Mouse (Mus musculus): Measurements from ENCODE around the gene Lef1. TPM values are rescaled to one million over a fixed set of nuclear protein-coding genes. Genes with fewer than 3 reads are reported as not detected.

Lef1 gene
- polyA plus RNA-seq, 1 experiment from 2014 or later, result 0.25 TPM

DNA sequence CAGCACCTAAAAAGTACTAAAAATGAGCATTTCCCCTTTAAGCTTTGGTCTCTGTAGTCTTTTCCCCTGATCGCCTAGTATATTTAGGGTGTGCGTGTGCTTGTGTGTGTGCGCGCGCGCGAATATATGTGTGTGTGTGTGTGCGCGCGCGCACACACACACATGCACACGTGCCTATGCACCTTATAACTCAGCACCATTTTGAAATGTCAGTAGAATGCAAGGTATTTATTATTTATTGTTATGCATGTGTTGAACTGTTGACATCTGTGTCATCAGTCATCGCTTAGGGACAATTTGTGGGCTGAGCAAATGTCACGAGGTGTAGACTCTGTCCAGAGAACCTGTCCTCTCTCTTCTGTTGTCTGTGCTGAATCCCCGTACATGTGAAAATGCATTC lies 7.1 kb downstream of the Lef1 start:
- H3K9ac ChIP-seq (ENCODE audit: low read depth, low read length), result no peak overlapping the region
- no peak overlapping the region for H3K4me2 ChIP-seq (replicated peaks; ENCODE audit: low read depth)
- no peak overlapping the region for H3K4me3 ChIP-seq (ENCODE audit: low read depth, low read length)
- 0 out of 2 replicates have a peak, but pooled peaks cover under 1% of the 10 kb centered on the region for H3K4me1 ChIP-seq (replicated peaks; ENCODE audit: control insufficient read depth, insufficient read depth, low read length)
- no peaks in the 10 kb centered on the region for H3K9me3 ChIP-seq (ENCODE audit: control insufficient read depth)
- no peak overlapping the region for H3K27ac ChIP-seq (ENCODE audit: low read depth, low read length)
- no peak for TF ChIP-seq CTCF (IDR thresholded peaks at IDR 0.05; ENCODE audit: low read depth)
- 91% methylated on average over 15 of the region's 15 CpGs for WGBS
- no peaks in the 10 kb centered on the region for H3K36me3 ChIP-seq (ENCODE audit: control insufficient read depth, insufficient read depth)
- ATAC-seq, result no peak
- H3K27me3 ChIP-seq (replicated peaks; ENCODE audit: control insufficient read depth, insufficient read depth, low read length), result peaks cover 47% of the 10 kb centered on the region

- no peaks in the 10 kb centered on the region for H3K9me3 ChIP-seq (ENCODE audit: control insufficient read depth)
- no peak overlapping the region for H3K4me2 ChIP-seq (replicated peaks; ENCODE audit: low read depth)
- 68% methylated on average over 3 of the region's 3 CpGs for WGBS
- no peak overlapping the region for H3K4me3 ChIP-seq (ENCODE audit: low read depth, low read length)
- H3K27me3 ChIP-seq (replicated peaks; ENCODE audit: control insufficient read depth, insufficient read depth, low read length), result peaks cover 41% of the 10 kb centered on the region
- H3K4me1 ChIP-seq (replicated peaks; ENCODE audit: control insufficient read depth, insufficient read depth, low read length), result no peaks in the 10 kb centered on the region
- H3K9ac ChIP-seq (ENCODE audit: low read depth, low read length), result no peak overlapping the region
- H3K36me3 ChIP-seq (ENCODE audit: control insufficient read depth, insufficient read depth), result no peaks in the 10 kb centered on the region
- TF ChIP-seq CTCF (IDR thresholded peaks at IDR 0.05; ENCODE audit: low read depth), result no peak
- no peak overlapping the region for H3K27ac ChIP-seq (ENCODE audit: low read depth, low read length)
- ATAC-seq, result no peak
These were observed 7.6 kb downstream of the Lef1 start for GRCm38 (mm10) chr3:131117883-131118282.

DNA sequence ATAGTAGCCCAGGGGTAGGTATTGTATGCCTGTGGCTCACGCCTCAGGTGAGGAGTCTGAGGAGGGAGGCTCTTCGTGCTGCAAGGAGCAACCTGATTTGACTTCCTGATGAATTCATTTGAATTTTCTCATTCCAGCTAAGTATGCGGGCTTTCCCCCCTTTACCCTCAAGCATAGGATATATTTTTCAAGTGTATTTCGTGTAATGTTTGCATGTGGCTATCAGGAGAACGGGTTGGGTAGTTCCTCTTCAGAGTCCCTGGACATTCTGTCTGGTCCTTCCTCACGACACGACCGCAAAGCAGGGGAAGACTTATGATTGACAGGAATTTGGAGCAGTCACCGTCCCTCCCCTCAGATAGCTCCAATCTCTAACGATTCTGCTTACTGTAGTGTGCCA lies 9.2 kb downstream of the Lef1 start:
- WGBS, result 70% methylated on average over 10 of the region's 10 CpGs
- H3K9me3 ChIP-seq (ENCODE audit: control insufficient read depth), result no peaks in the 10 kb centered on the region
- H3K9ac ChIP-seq (ENCODE audit: low read depth, low read length), result no peak overlapping the region
- H3K27ac ChIP-seq (ENCODE audit: low read depth, low read length), result no peak overlapping the region
- H3K4me3 ChIP-seq (ENCODE audit: low read depth, low read length), result no peak overlapping the region
- no peak for ATAC-seq
- H3K4me1 ChIP-seq (replicated peaks; ENCODE audit: control insufficient read depth, insufficient read depth, low read length), result no peaks in the 10 kb centered on the region
- no peak overlapping the region for H3K4me2 ChIP-seq (replicated peaks; ENCODE audit: low read depth)
- no peak for TF ChIP-seq CTCF (IDR thresholded peaks at IDR 0.05; ENCODE audit: low read depth)
- peaks cover 26% of the 10 kb centered on the region for H3K27me3 ChIP-seq (replicated peaks; ENCODE audit: control insufficient read depth, insufficient read depth, low read length)
- no peaks in the 10 kb centered on the region for H3K36me3 ChIP-seq (ENCODE audit: control insufficient read depth, insufficient read depth)

DNA sequence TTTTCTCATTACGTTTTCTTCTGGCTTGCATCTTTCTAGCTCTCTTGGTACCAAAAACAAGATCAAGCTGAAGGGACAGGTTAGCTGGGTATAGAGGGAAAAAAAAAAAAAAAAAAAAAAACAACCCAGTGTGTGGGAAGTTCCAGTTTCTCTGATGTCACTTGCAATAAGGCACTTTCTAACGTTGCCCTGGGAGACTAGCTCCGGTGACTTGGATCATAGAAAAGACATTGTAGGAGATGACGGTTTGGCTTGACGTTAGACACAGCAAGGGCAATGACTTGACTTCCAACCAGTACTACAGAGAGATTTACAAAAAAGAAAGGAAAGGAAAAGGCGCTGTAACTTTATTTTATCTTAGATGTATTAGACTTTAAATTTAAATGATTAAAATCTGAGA lies 13.2 kb downstream of the Lef1 start:
- Histone ChIP-seq H3K4me1 (replicated peaks; ENCODE audit: control insufficient read depth, insufficient read depth, low read length) (no peaks in the 10 kb centered on the region), H3K4me3 (ENCODE audit: low read depth, low read length) (no peak overlapping the region), H3K27me3 (replicated peaks; ENCODE audit: control insufficient read depth, insufficient read depth, low read length) (peaks cover 6% of the 10 kb centered on the region; the same call in 1 of the 2 replicates), H3K4me2 (replicated peaks; ENCODE audit: low read depth) (no peak overlapping the region), H3K9ac (ENCODE audit: low read depth, low read length) (no peak overlapping the region), H3K9me3 (ENCODE audit: control insufficient read depth) (no peaks in the 10 kb centered on the region), H3K36me3 (ENCODE audit: control insufficient read depth, insufficient read depth) (no peaks in the 10 kb centered on the region), H3K27ac (ENCODE audit: low read depth, low read length) (no peak overlapping the region)
- 94% methylated on average over 6 of the region's 6 CpGs for WGBS
- TF ChIP-seq CTCF (IDR thresholded peaks at IDR 0.05; ENCODE audit: low read depth), result no peak
- no peak for ATAC-seq

GRCm38 (mm10) chr3:131125873-131126272 lies 15.6 kb downstream of the Lef1 start:
- H3K36me3 ChIP-seq (ENCODE audit: control insufficient read depth, insufficient read depth), result no peaks in the 10 kb centered on the region
- H3K27me3 ChIP-seq (replicated peaks; ENCODE audit: control insufficient read depth, insufficient read depth, low read length), result no peaks in the 10 kb centered on the region
- H3K4me1 ChIP-seq (replicated peaks; ENCODE audit: control insufficient read depth, insufficient read depth, low read length), result no peaks in the 10 kb centered on the region
- H3K9ac ChIP-seq (ENCODE audit: low read depth, low read length), result no peak overlapping the region
- no peak overlapping the region for H3K4me2 ChIP-seq (replicated peaks; ENCODE audit: low read depth)
- TF ChIP-seq CTCF (IDR thresholded peaks at IDR 0.05; ENCODE audit: low read depth), result no peak
- H3K4me3 ChIP-seq (ENCODE audit: low read depth, low read length), result no peak overlapping the region
- H3K9me3 ChIP-seq (ENCODE audit: control insufficient read depth), result no peaks in the 10 kb centered on the region
- H3K27ac ChIP-seq (ENCODE audit: low read depth, low read length), result no peak overlapping the region
- 89% methylated on average over 13 of the region's 13 CpGs for WGBS
- ATAC-seq, result no peak

GRCm38 (mm10) chr3:131126438-131126837 lies 16.2 kb downstream of the Lef1 start:
- no peaks in the 10 kb centered on the region for H3K4me1 ChIP-seq (replicated peaks; ENCODE audit: control insufficient read depth, insufficient read depth, low read length)
- H3K27ac ChIP-seq (ENCODE audit: low read depth, low read length), result no peak overlapping the region
- H3K36me3 ChIP-seq (ENCODE audit: control insufficient read depth, insufficient read depth), result no peaks in the 10 kb centered on the region
- H3K4me3 ChIP-seq (ENCODE audit: low read depth, low read length), result no peak overlapping the region
- H3K4me2 ChIP-seq (replicated peaks; ENCODE audit: low read depth), result no peak overlapping the region
- no peaks in the 10 kb centered on the region for H3K27me3 ChIP-seq (replicated peaks; ENCODE audit: control insufficient read depth, insufficient read depth, low read length)
- no peak overlapping the region for H3K9ac ChIP-seq (ENCODE audit: low read depth, low read length)
- no peaks in the 10 kb centered on the region for H3K9me3 ChIP-seq (ENCODE audit: control insufficient read depth)
- ATAC-seq, result no peak
- 78% methylated on average over 4 of the region's 4 CpGs for WGBS
- TF ChIP-seq CTCF (IDR thresholded peaks at IDR 0.05; ENCODE audit: low read depth), result no peak

- no peak overlapping the region for H3K27ac ChIP-seq (ENCODE audit: low read depth, low read length)
These were observed 23.7 kb downstream of the Lef1 start for GRCm38 (mm10) chr3:131134003-131134402.

More at GRCm38 (mm10) chr3:131134003-131134402, 23.7 kb downstream of the Lef1 start:
- H3K9me3 ChIP-seq (ENCODE audit: control insufficient read depth), result no peaks in the 10 kb centered on the region
- 0 out of 2 replicates have a peak, but pooled peaks cover 7% of the 10 kb centered on the region for H3K27me3 ChIP-seq (replicated peaks; ENCODE audit: control insufficient read depth, insufficient read depth, low read length)
- H3K4me1 ChIP-seq (replicated peaks; ENCODE audit: control insufficient read depth, insufficient read depth, low read length), result no peaks in the 10 kb centered on the region
- H3K4me2 ChIP-seq (replicated peaks; ENCODE audit: low read depth), result no peak overlapping the region
- H3K9ac ChIP-seq (ENCODE audit: low read depth, low read length), result no peak overlapping the region
- no peaks in the 10 kb centered on the region for H3K36me3 ChIP-seq (ENCODE audit: control insufficient read depth, insufficient read depth)
- no peak for ATAC-seq
- WGBS, result 61% methylated on average over 9 of the region's 9 CpGs
- no peak for TF ChIP-seq CTCF (IDR thresholded peaks at IDR 0.05; ENCODE audit: low read depth)
- H3K4me3 ChIP-seq (ENCODE audit: low read depth, low read length), result no peak overlapping the region
